Mouse (Mus musculus) lung, embryonic 16.5 days (tissue): ENCODE results near the gene Serpinh1. TPM values are rescaled to one million over a fixed set of nuclear protein-coding genes. Genes with fewer than 3 reads are reported as not detected.

Source experiments
- ATAC-seq: fragments of 200-750 bp; cut with Nextera tagmentation; 2 replicates; pipeline ENCODE4 v1.8.0; 2017; ENCODE audit warnings: low read depth, mild to moderate bottlenecking, moderate library complexity
- H3K27ac ChIP-seq: fragments of 300-500 bp; sonication (generic); 2 replicates; pipeline ENCODE4 v1.5.1; 2014; ENCODE audit warnings: mild to moderate bottlenecking, control low read depth, low read length
- H3K27me3 ChIP-seq: fragments of 300-500 bp; sonication (generic); 2 replicates; pipeline ENCODE4 v1.6.1; 2014; ENCODE audit warnings: low read depth, low read length, mixed read lengths; ENCODE audit not compliant: control insufficient read depth, insufficient read depth
- H3K36me3 ChIP-seq: fragments of 300-500 bp; sonication (generic); 2 replicates; pipeline ENCODE4 v1.6.1; 2014; ENCODE audit warnings: low read length; ENCODE audit not compliant: control insufficient read depth, insufficient read depth
- H3K4me1 ChIP-seq: fragments of 300-500 bp; sonication (generic); replicated peaks from 2 replicates; pipeline ENCODE4 v1.6.1; 2014; ENCODE audit warnings: low read length, mixed read lengths; ENCODE audit not compliant: control insufficient read depth, insufficient read depth
- H3K4me2 ChIP-seq: fragments of 300-500 bp; sonication (generic); 2 replicates; pipeline ENCODE4 v1.6.1; 2014; ENCODE audit warnings: low read depth, low read length, control low read depth
- H3K4me3 ChIP-seq: fragments of 300-500 bp; sonication (generic); 2 replicates; pipeline ENCODE4 v1.5.1; 2014; ENCODE audit warnings: mild to moderate bottlenecking, low read length, control low read depth
- H3K9ac ChIP-seq: fragments of 300-500 bp; sonication (generic); 2 replicates; pipeline ENCODE4 v1.6.1; 2014; ENCODE audit warnings: low read length, control low read depth
- H3K9me3 ChIP-seq: fragments of 300-500 bp; sonication (generic); 2 replicates; pipeline ENCODE4 v1.6.1; 2016; ENCODE audit warnings: low read length; ENCODE audit not compliant: control insufficient read depth
- WGBS: fragments of 180-500 bp; shearing (Covaris S2); extraction: QIAGEN DNeasy Blood & Tissue Kit; methylation state at CpG from one replicate; pipeline ENCODE4 v1.1.7; 2014; 5-methylcytosine and 5-hydroxymethylcytosine counted together
- polyA plus RNA-seq: library from polyadenylated mRNA; unstranded; fragments of >200 nt; fragmentation: Nextera tagmentation; extraction: Ambion mirVana; gene quantifications from 2 replicates; pipeline ENCODE4 v1.2.1, GENCODE M21; 2015

Gene Serpinh1
- polyA plus RNA-seq, 1 experiment from 2014 or later: 1,766 TPM

- WGBS: 66% methylated on average over 6 of the region's 6 CpGs
- Histone ChIP-seq H3K27ac (peak overlapping the region; percentile 39; the same call in 1 of the 2 replicates), H3K27me3 (no peaks in the 10 kb centered on the region), H3K4me3 (no peak overlapping the region), H3K36me3 (no peaks in the 10 kb centered on the region), H3K9me3 (no peaks in the 10 kb centered on the region), H3K4me1 (peaks cover 29% of the 10 kb centered on the region), H3K4me2 (no peak overlapping the region), H3K9ac (no peak overlapping the region)
- no peak for ATAC-seq
Observed at GRCm38 (mm10) chr7:99322691-99323320, 30.2 kb downstream of the Serpinh1 start.

- 48% methylated on average over 14 of the region's 14 CpGs for WGBS
- Histone ChIP-seq H3K27ac (no peak overlapping the region), H3K36me3 (no peaks in the 10 kb centered on the region), H3K4me3 (no peak overlapping the region), H3K9me3 (no peaks in the 10 kb centered on the region), H3K27me3 (no peaks in the 10 kb centered on the region), H3K4me2 (no peak overlapping the region), H3K4me1 (peaks cover 31% of the 10 kb centered on the region), H3K9ac (peak overlapping the region; percentile 4; the same call in 1 of the 2 replicates)
- ATAC-seq: no peak
Observed at GRCm38 (mm10) chr7:99320524-99320923, 32.5 kb downstream of the Serpinh1 start.

GRCm38 (mm10) chr7:99317475-99317874 is 35.6 kb downstream of the Serpinh1 start:
- Histone ChIP-seq H3K27me3 (no peaks in the 10 kb centered on the region), H3K4me2 (no peak overlapping the region), H3K4me3 (no peak overlapping the region), H3K36me3 (no peaks in the 10 kb centered on the region), H3K4me1 (peaks cover 33% of the 10 kb centered on the region), H3K27ac (no peak overlapping the region), H3K9ac (no peak overlapping the region), H3K9me3 (no peaks in the 10 kb centered on the region)
- no peak for ATAC-seq
- 70% methylated on average over 7 of the region's 7 CpGs for WGBS

- peak; percentile 47; the same call in 1 of the 2 replicates for ATAC-seq
- WGBS: 44% methylated on average over 7 of the region's 7 CpGs
- no peak overlapping the region for H3K4me3 ChIP-seq
- no peaks in the 10 kb centered on the region for H3K9me3 ChIP-seq
- H3K36me3 ChIP-seq: no peaks in the 10 kb centered on the region
- peaks cover 35% of the 10 kb centered on the region for H3K4me1 ChIP-seq
- H3K9ac ChIP-seq: no peak overlapping the region
- no peak overlapping the region for H3K4me2 ChIP-seq
- H3K27me3 ChIP-seq: no peaks in the 10 kb centered on the region
- H3K27ac ChIP-seq: 0 out of 2 replicates have a peak overlapping the region, but pooled peaks have one; percentile 12
Observed at GRCm38 (mm10) chr7:99316207-99316606, 36.8 kb downstream of the Serpinh1 start.

- Histone ChIP-seq H3K4me2 (no peak overlapping the region), H3K36me3 (no peaks in the 10 kb centered on the region), H3K4me3 (no peak overlapping the region), H3K9ac (no peak overlapping the region), H3K4me1 (peaks cover 28% of the 10 kb centered on the region), H3K27ac (no peak overlapping the region), H3K27me3 (no peaks in the 10 kb centered on the region), H3K9me3 (no peaks in the 10 kb centered on the region)
- 73% methylated on average over 4 of the region's 4 CpGs for WGBS
- no peak for ATAC-seq
Observed at GRCm38 (mm10) chr7:99314565-99314964, 38.5 kb downstream of the Serpinh1 start.

- 0 out of 2 replicates have a peak, but pooled peaks have one; percentile 27 for ATAC-seq
- Histone ChIP-seq H3K27me3 (no peaks in the 10 kb centered on the region), H3K27ac (no peak overlapping the region), H3K36me3 (no peaks in the 10 kb centered on the region), H3K9me3 (no peaks in the 10 kb centered on the region), H3K4me1 (peaks cover 26% of the 10 kb centered on the region), H3K9ac (no peak overlapping the region), H3K4me2 (no peak overlapping the region), H3K4me3 (no peak overlapping the region)
- WGBS: 55% methylated on average over 8 of the region's 8 CpGs
Observed at GRCm38 (mm10) chr7:99313253-99313652, 39.8 kb downstream of the Serpinh1 start.

- H3K4me2 ChIP-seq: no peak overlapping the region
- ATAC-seq: peak; percentile 85
- WGBS: 21% methylated on average over 8 of the region's 8 CpGs
- no peak overlapping the region for H3K27ac ChIP-seq
- H3K4me3 ChIP-seq: no peak overlapping the region
- no peaks in the 10 kb centered on the region for H3K36me3 ChIP-seq
- no peaks in the 10 kb centered on the region for H3K9me3 ChIP-seq
- no peak overlapping the region for H3K9ac ChIP-seq
- peaks cover 26% of the 10 kb centered on the region for H3K4me1 ChIP-seq
- H3K27me3 ChIP-seq: no peaks in the 10 kb centered on the region
Observed at GRCm38 (mm10) chr7:99312671-99313143, 40.3 kb downstream of the Serpinh1 start.

- Histone ChIP-seq H3K4me1 (peaks cover 26% of the 10 kb centered on the region), H3K9me3 (no peaks in the 10 kb centered on the region), H3K27me3 (no peaks in the 10 kb centered on the region), H3K36me3 (no peaks in the 10 kb centered on the region), H3K27ac (no peak overlapping the region), H3K9ac (no peak overlapping the region), H3K4me2 (no peak overlapping the region), H3K4me3 (no peak overlapping the region)
- ATAC-seq: no peak
- WGBS: 57% methylated on average over 4 of the region's 4 CpGs
Observed at GRCm38 (mm10) chr7:99312058-99312457, 41.0 kb downstream of the Serpinh1 start.

- Histone ChIP-seq H3K9ac (no peak overlapping the region), H3K4me2 (no peak overlapping the region), H3K4me3 (no peak overlapping the region), H3K9me3 (no peaks in the 10 kb centered on the region), H3K4me1 (peaks cover 26% of the 10 kb centered on the region), H3K36me3 (no peaks in the 10 kb centered on the region), H3K27me3 (no peaks in the 10 kb centered on the region), H3K27ac (no peak overlapping the region)
- WGBS: 38% methylated on average over 7 of the region's 7 CpGs
- no peak for ATAC-seq
Observed at GRCm38 (mm10) chr7:99311433-99311832, 41.6 kb downstream of the Serpinh1 start.
